Mouse (Mus musculus): ENCODE results near the gene Usp22.

GRCm38 (mm10) chr11:61199620-61200362, 24.9 kb upstream of the Usp22 start:
- TF ChIP-seq POLR2A (IDR thresholded peaks at IDR 0.05; ENCODE audit: low read depth, low read length) = no peak
- no peak for TF ChIP-seq CTCF (IDR thresholded peaks at IDR 0.05; ENCODE audit: extremely low read depth, insufficient read length, insufficient replicate concordance, low read depth, low read length)

Data from small intestine, adult 2 months (tissue).